ENCODE assay signal across 7 mouse cellular contexts in genomic region chr8:116921337-116922059, GRCm38 (mm10). TPM values are rescaled to one million over a fixed set of nuclear protein-coding genes. Genes with fewer than 3 reads are reported as not detected.
DNase-seq lines count a peak whose midpoint lies in the region; ATAC-seq and TF ChIP-seq lines count a peak whose summit lies in the region.

Cmc2 (minus strand) TSS chr8:116921455.
Cenpn (plus strand) TSS chr8:116921730.

- peak; percentile 96 for ATAC-seq in intestine, postnatal 0 days
- peak; percentile 94 for ATAC-seq in midbrain, embryonic 12.5 days (ENCODE audit: low FRiP score, low read depth)

- no peaks in the 10 kb centered on the region for H3K9me3 ChIP-seq in embryonic facial prominence, embryonic 10.5 days
- no peaks in the 10 kb centered on the region for H3K9me3 ChIP-seq in intestine, postnatal 0 days (ENCODE audit: control insufficient read depth)
- H3K9me3 ChIP-seq in midbrain, embryonic 12.5 days = no peaks in the 10 kb centered on the region

- peak within 1 kb of the TSS; percentile 91 for H3K4me3 ChIP-seq in embryonic facial prominence, embryonic 10.5 days
- H3K4me3 ChIP-seq in intestine, postnatal 0 days (ENCODE audit: low read depth, low read length) = peak within 1 kb of the TSS; percentile 94
- peak within 1 kb of the TSS; percentile 85 for H3K4me3 ChIP-seq in midbrain, embryonic 12.5 days
- peak within 1 kb of the TSS; percentile 89 for H3K4me3 ChIP-seq in small intestine, adult 2 months (ENCODE audit: low read depth, low read length)

- peak within 1 kb of the TSS; percentile 80 for H3K9ac ChIP-seq in intestine, postnatal 0 days (ENCODE audit: low read depth, low read length)
- H3K9ac ChIP-seq in midbrain, embryonic 12.5 days (replicated peaks) = peak within 1 kb of the TSS; percentile 72

- no peaks in the 10 kb centered on the region for H3K27me3 ChIP-seq in embryonic facial prominence, embryonic 10.5 days (replicated peaks; ENCODE audit: low read depth, poor library complexity, severe bottlenecking)
- H3K27me3 ChIP-seq in intestine, postnatal 0 days (replicated peaks; ENCODE audit: control insufficient read depth, insufficient read depth, low read length) = no peaks in the 10 kb centered on the region
- no peaks in the 10 kb centered on the region for H3K27me3 ChIP-seq in midbrain, embryonic 12.5 days
- no peaks in the 10 kb centered on the region for H3K27me3 ChIP-seq in small intestine, adult 2 months (ENCODE audit: control insufficient read depth, insufficient read depth, low read length)

- TF ChIP-seq POLR2A in small intestine, adult 2 months (IDR thresholded peaks at IDR 0.05; ENCODE audit: low read depth, low read length) = peak; percentile 68; the same call in 1 of the 2 replicates

- peaks cover 36% of the 10 kb centered on the region for H3K36me3 ChIP-seq in embryonic facial prominence, embryonic 10.5 days (replicated peaks)
- no peaks in the 10 kb centered on the region; the same call in 1 of the 2 replicates for H3K36me3 ChIP-seq in intestine, postnatal 0 days (ENCODE audit: control insufficient read depth, insufficient read depth)
- H3K36me3 ChIP-seq in midbrain, embryonic 12.5 days = peaks cover 9% of the 10 kb centered on the region; the same call in 1 of the 2 replicates
- no peaks in the 10 kb centered on the region for H3K36me3 ChIP-seq in small intestine, adult 2 months (ENCODE audit: control insufficient read depth, insufficient read depth, low read length)

- TF ChIP-seq CTCF in intestine, postnatal 0 days (IDR thresholded peaks at IDR 0.05; ENCODE audit: low read depth) = no peak
- no peak for TF ChIP-seq CTCF in small intestine, adult 2 months (IDR thresholded peaks at IDR 0.05; ENCODE audit: extremely low read depth, insufficient read length, insufficient replicate concordance, low read depth, low read length)

- H3K27ac ChIP-seq in embryonic facial prominence, embryonic 10.5 days (replicated peaks) = peak within 1 kb of the TSS; percentile 97
- peak within 1 kb of the TSS; percentile 88 for H3K27ac ChIP-seq in intestine, postnatal 0 days (ENCODE audit: low read depth, low read length)
- peak within 1 kb of the TSS; percentile 66 for H3K27ac ChIP-seq in midbrain, embryonic 12.5 days (replicated peaks)
- peak within 1 kb of the TSS; percentile 69 for H3K27ac ChIP-seq in small intestine, adult 2 months (ENCODE audit: insufficient read depth, low read depth, low read length)

- WGBS in embryonic facial prominence, embryonic 10.5 days = under 1% methylated on average over 57 of the region's 57 CpGs
- under 1% methylated on average over 54 of the region's 57 CpGs for WGBS in intestine, postnatal 0 days
- under 1% methylated on average over 57 of the region's 57 CpGs for WGBS in midbrain, embryonic 12.5 days
- WGBS in small intestine, adult 2 months = under 1% methylated on average over 57 of the region's 57 CpGs

- peak; percentile 94 for DNase-seq in adrenal gland, postnatal 10 days
- DNase-seq in embryonic facial prominence, embryonic 10.5 days (ENCODE audit: low spot score) = peak; percentile 94
- peak; percentile 69 for DNase-seq in gonadal fat pad, adult 2 months (ENCODE audit: low read depth)
- DNase-seq in left cerebral cortex, postnatal 4 days = peak; percentile 96

- H3K4me2 ChIP-seq in intestine, postnatal 0 days (replicated peaks; ENCODE audit: low read depth) = peak within 1 kb of the TSS; percentile 89
- peak within 1 kb of the TSS; percentile 72 for H3K4me2 ChIP-seq in midbrain, embryonic 12.5 days (replicated peaks)

- peaks cover 18% of the 10 kb centered on the region for H3K4me1 ChIP-seq in embryonic facial prominence, embryonic 10.5 days
- peaks cover 9% of the 10 kb centered on the region; the same call in 1 of the 2 replicates for H3K4me1 ChIP-seq in intestine, postnatal 0 days (replicated peaks; ENCODE audit: control insufficient read depth, insufficient read depth, low read length)
- H3K4me1 ChIP-seq in midbrain, embryonic 12.5 days = peaks cover 15% of the 10 kb centered on the region
- peaks cover 4% of the 10 kb centered on the region; the same call in 1 of the 2 replicates for H3K4me1 ChIP-seq in small intestine, adult 2 months (ENCODE audit: control insufficient read depth, insufficient read depth, insufficient read length, low read length)

- intact Hi-C loops in left cerebral cortex, postnatal 4 days (cut with DNase I) = no loop called here

RNA-seq across cellular contexts. Expression of gene Cmc2, which starts in this region (rescaled TPM):
- 10 to 100 TPM; 40.1 to 46.4 TPM for total RNA-seq in adrenal gland, postnatal 10 days (2021)
- 72.6 and 77.7 TPM in 2 replicates for polyA plus RNA-seq in embryonic facial prominence, embryonic 10.5 days (2016; fragmentation: Nextera tagmentation; extraction: Ambion mirVana)
- polyA plus RNA-seq in gonadal fat pad, adult 2 months (2012; rRNA removed) = 6.5 and 7.6 TPM in 2 replicates
- polyA plus RNA-seq in intestine, postnatal 0 days (2015; fragmentation: Nextera tagmentation; extraction: Ambion mirVana) = 50.7 and 58.0 TPM in 2 replicates
- 1 to 10 TPM; 7.7 to 9.8 TPM for total RNA-seq in left cerebral cortex, postnatal 4 days (2021)
- polyA plus RNA-seq in midbrain, embryonic 12.5 days (2016; fragmentation: Nextera tagmentation; extraction: Ambion mirVana) = 65.5 and 76.1 TPM in 2 replicates
- polyA plus RNA-seq in small intestine, adult 2 months (2012; rRNA removed) = 1.5 and 2.6 TPM in 2 replicates

RNA-seq across cellular contexts. Expression of gene Cenpn, which starts in this region (rescaled TPM):
- 10 to 100 TPM in 1 of 2 experiments, 1 to 10 TPM in 1; 7.1 to 10.5 TPM for total RNA-seq in adrenal gland, postnatal 10 days (2021)
- 61.7 and 62.1 TPM in 2 replicates for polyA plus RNA-seq in embryonic facial prominence, embryonic 10.5 days (2016; fragmentation: Nextera tagmentation; extraction: Ambion mirVana)
- 1.8 and 2.3 TPM in 2 replicates for polyA plus RNA-seq in gonadal fat pad, adult 2 months (2012; rRNA removed)
- 4.7 and 5.7 TPM in 2 replicates for polyA plus RNA-seq in intestine, postnatal 0 days (2015; fragmentation: Nextera tagmentation; extraction: Ambion mirVana)
- 1 to 10 TPM; 3.8 to 4.7 TPM for total RNA-seq in left cerebral cortex, postnatal 4 days (2021)
- 32.7 and 35.6 TPM in 2 replicates for polyA plus RNA-seq in midbrain, embryonic 12.5 days (2016; fragmentation: Nextera tagmentation; extraction: Ambion mirVana)
- polyA plus RNA-seq in small intestine, adult 2 months (2012; rRNA removed) = 0.91 and 1.8 TPM in 2 replicates

Comparison
In these comparisons a context has a peak if more than half of its experiments do, and no peak if none do; other contexts are left out.
1. Peak in every context shown above with its lines: DNase-seq, ATAC-seq, H3K4me3 ChIP-seq and H3K27ac ChIP-seq.